Mouse (Mus musculus): Measurements from ENCODE around the gene D10Jhu81e. TPM values are rescaled to one million over a fixed set of nuclear protein-coding genes. Genes with fewer than 3 reads are reported as not detected.
"Not testable (repeated sequence)": the region's sequence is repeated elsewhere in the genome, so short reads cannot be mapped to it uniquely, and the experiment has no call there.

Gene D10Jhu81e
- polyA plus RNA-seq (2012; rRNA removed), result 51.9 and 61.5 TPM in 2 replicates

GRCm38 (mm10) chr10:78169281-78170042, at the start of gene D10Jhu81e:
Gene D10Jhu81e (minus strand): TSS chr10:78169782.
- DNase-seq (ENCODE audit: low read depth, low spot score), result peak; percentile 92
- under 1% methylated on average over 50 of the region's 50 CpGs for WGBS

- DNase-seq (ENCODE audit: low read depth, low spot score), result no peak
- WGBS, result 70% methylated on average over 6 of the region's 6 CpGs
Observed at GRCm38 (mm10) chr10:78218576-78218975, 49.0 kb upstream of the D10Jhu81e start.

DNA sequence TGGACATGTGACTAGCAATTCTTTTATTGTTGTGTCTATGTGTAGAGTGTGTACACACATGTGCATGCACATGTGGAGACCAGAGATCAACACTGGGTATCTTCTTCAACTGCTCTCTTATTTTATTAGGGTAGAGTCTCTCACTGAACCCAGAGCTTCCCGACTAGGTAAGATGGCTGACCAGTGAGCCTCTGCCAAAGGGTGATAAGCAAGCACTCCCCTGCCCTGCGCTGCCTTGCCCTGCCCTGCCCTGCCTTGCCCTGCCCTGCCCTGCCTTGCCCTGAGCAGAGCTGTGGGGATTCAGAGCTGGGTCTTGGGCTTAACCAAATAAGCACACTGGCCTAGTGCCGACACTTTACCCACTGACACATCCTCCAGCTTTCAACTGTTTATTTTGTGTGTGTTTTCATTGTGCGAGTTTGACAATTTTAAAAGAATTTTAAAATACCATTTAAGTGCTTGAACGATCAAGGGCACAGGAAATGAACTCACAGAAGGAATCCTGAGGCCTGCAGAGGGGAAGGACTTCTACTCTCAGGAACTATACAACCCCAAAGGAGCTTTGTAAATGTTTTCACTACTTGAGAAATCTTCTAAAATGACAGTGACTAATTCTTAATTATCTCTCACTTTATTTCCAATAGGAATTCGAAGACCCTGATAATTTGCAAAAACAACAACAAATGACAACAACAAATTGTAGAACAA, 46.9 kb upstream of the D10Jhu81e start:
- WGBS, result 48% methylated on average over 6 of the region's 6 CpGs
- DNase-seq (ENCODE audit: low read depth, low spot score), result no peak

- WGBS, result 94% methylated on average over 9 of the region's 9 CpGs
- DNase-seq (ENCODE audit: low read depth, low spot score), result no peak
Observed at GRCm38 (mm10) chr10:78214371-78214770, 44.8 kb upstream of the D10Jhu81e start.

GRCm38 (mm10) chr10:78211311-78211710, 41.7 kb upstream of the D10Jhu81e start:
- WGBS, result 68% methylated on average over 6 of the region's 6 CpGs
- DNase-seq (ENCODE audit: low read depth, low spot score), result no peak

- DNase-seq (ENCODE audit: low read depth, low spot score), result no peak
- WGBS, result 88% methylated on average over 4 of the region's 4 CpGs
Observed at GRCm38 (mm10) chr10:78201182-78201581, 31.6 kb upstream of the D10Jhu81e start.

DNA sequence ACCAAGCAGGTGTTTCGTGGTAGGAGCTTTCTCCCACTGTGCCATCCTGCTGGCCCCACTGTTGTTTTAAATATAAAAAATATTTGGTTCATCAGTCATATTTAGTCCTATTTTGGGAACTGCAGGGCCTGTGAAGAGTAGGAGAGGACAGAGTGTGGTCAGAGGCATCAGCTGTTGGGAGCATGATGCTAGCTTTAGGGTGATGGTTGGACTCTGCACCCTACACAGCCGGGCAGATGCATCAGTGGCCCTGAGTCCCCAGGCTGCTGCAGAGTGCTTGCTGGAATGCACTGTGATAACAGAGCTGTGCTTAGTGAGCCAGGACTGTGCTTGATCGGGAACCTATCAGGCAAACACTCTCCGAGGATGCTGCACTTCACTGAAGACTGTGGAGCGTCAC, 23.4 kb upstream of the D10Jhu81e start:
- WGBS, result 91% methylated on average over 5 of the region's 5 CpGs
- no peak for DNase-seq (ENCODE audit: low read depth, low spot score)

- DNase-seq (ENCODE audit: low read depth, low spot score), result not testable (repeated sequence)
- WGBS, result 88% methylated on average over 4 of the region's 4 CpGs
Observed at GRCm38 (mm10) chr10:78186076-78186475, 16.5 kb upstream of the D10Jhu81e start.

GRCm38 (mm10) chr10:78185381-78185725, 15.8 kb upstream of the D10Jhu81e start:
- WGBS, result 9% methylated on average over 9 of the region's 9 CpGs
- no peak for DNase-seq (ENCODE audit: low read depth, low spot score)

GRCm38 (mm10) chr10:78184531-78185380, 15.2 kb upstream of the D10Jhu81e start, which contains the start of gene Pwp2:
Gene Pwp2 (minus strand): TSS chr10:78185149.
- WGBS, result under 1% methylated on average over 47 of the region's 47 CpGs
- DNase-seq (ENCODE audit: low read depth, low spot score), result peak; percentile 83

DNA sequence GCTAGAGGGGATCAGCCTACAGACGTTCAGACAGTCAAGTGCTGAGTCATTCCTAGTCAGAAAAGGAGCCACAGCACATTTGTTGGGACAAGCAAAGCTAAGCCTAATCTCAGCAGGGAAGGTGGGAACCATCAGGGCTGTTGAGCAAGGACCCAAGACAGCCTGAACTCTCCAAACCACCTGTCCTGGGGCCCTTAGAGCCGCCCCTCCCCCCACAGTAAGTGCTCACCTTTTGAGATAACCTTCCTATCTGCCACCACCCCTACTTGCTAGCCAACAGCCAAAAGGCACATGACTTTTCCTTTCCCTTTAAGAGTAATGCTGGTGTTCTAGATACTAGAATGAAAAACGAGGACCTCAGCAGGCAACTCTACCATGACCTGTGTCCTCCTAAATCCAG, 14.0 kb upstream of the D10Jhu81e start:
- 81% methylated on average over 3 of the region's 3 CpGs for WGBS
- DNase-seq (ENCODE audit: low read depth, low spot score), result no peak

DNA sequence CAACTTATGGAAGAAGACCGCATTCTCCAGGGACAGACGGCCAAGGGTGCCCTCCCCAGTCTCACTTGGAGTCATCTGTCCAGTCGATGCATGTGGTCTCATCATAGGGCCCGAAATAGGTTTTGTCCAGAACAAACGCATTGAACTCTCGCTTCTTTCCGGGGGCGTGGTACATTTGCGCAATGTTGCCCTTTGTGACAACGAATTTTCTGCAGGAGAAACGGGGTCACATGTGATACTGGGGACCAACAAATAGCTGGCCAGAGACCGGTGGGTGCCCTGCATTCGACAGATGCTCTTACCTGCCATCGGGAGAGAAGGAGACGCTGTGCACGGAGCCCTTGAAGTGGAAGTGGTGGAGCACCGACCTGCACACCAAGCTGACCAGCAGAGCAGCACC, 12.7 kb upstream of the D10Jhu81e start:
- no peak for DNase-seq (ENCODE audit: low read depth, low spot score)
- 85% methylated on average over 17 of the region's 17 CpGs for WGBS

- DNase-seq (ENCODE audit: low read depth, low spot score), result no peak
- WGBS, result 87% methylated on average over 5 of the region's 5 CpGs
Observed at GRCm38 (mm10) chr10:78174474-78174873, 4.9 kb upstream of the D10Jhu81e start.

GRCm38 (mm10) chr10:78171581-78171980, 2.0 kb upstream of the D10Jhu81e start:
- no peak for DNase-seq (ENCODE audit: low read depth, low spot score)
- WGBS, result 90% methylated on average over 9 of the region's 9 CpGs

- 94% methylated on average over 7 of the region's 7 CpGs for WGBS
- DNase-seq (ENCODE audit: low read depth, low spot score), result no peak
Observed at GRCm38 (mm10) chr10:78171057-78171456, 1.5 kb upstream of the D10Jhu81e start.

GRCm38 (mm10) chr10:78170445-78170844, 863 bp upstream of the D10Jhu81e start:
- WGBS, result 65% methylated on average over 2 of the region's 2 CpGs
- DNase-seq (ENCODE audit: low read depth, low spot score), result no peak

DNA sequence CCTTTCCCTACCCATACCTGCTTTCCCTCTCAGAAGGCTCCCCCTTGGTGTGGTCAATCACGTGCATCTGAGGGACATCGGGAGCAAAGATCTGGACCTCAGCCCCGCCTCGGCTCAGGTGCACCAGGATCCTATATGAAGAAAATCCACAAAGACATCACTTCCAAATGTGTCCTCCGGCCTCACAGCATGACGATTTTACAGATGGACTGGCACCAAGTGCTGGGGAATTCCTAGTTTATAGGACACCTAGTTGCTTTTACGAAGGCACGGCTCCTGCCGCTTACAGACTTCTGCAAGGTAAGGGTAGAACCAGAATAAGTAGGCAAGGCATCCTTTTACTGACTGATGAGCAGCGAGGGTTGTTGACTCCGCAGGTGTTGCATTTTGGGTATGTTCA, 790 bp downstream of the D10Jhu81e start:
- DNase-seq (ENCODE audit: low read depth, low spot score), result no peak
- 42% methylated on average over 11 of the region's 11 CpGs for WGBS

GRCm38 (mm10) chr10:78167775-78168174, 1.8 kb downstream of the D10Jhu81e start:
- no peak for DNase-seq (ENCODE audit: low read depth, low spot score)

DNA sequence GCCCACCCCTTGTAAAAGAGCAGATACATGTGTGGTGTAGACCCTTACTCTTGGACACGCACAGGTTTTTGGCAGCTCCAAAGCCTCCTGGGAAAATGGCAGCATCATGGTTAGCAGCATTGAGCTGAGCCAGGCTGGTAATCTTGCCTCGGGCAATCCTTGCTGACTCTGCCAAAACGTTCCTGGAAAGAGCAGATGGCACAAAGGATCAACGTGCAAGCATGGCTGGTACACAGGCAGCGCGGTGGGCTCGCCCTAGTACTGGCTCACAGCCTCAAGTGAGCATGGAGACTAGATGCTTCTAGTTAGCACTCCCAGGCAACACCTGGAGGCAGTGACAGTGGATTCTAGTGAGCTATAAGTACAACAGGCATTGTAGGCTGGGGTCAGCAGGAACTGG, 2.2 kb downstream of the D10Jhu81e start:
- 90% methylated on average over 7 of the region's 7 CpGs for WGBS

GRCm38 (mm10) chr10:78165256-78166005, 4.2 kb downstream of the D10Jhu81e start:
- WGBS, result 93% methylated on average over 21 of the region's 21 CpGs
- no peak for DNase-seq (ENCODE audit: low read depth, low spot score)

More for the DNA sequence above, 2.2 kb downstream of the D10Jhu81e start:
- no peak for DNase-seq (ENCODE audit: low read depth, low spot score)

Data from large intestine, adult 2 months (tissue).